Mouse (Mus musculus): Measurements from ENCODE around the gene Sgms1. TPM values are rescaled to one million over a fixed set of nuclear protein-coding genes. Genes with fewer than 3 reads are reported as not detected.

The Sgms1 gene
- polyA plus RNA-seq, 1 experiment from 2014 or later, result 43.0 TPM

- no peak overlapping the region for H3K4me2 ChIP-seq (ENCODE audit: low read depth, low read length)
- no peak for ATAC-seq (ENCODE audit: insufficient read depth, low FRiP score)
- H3K9me3 ChIP-seq (replicated peaks; ENCODE audit: control insufficient read depth, low read length), result no peaks in the 10 kb centered on the region
- H3K4me3 ChIP-seq (replicated peaks; ENCODE audit: low read length), result no peak overlapping the region
- no peak overlapping the region for H3K9ac ChIP-seq (ENCODE audit: low read length)
- no peaks in the 10 kb centered on the region for H3K27me3 ChIP-seq (ENCODE audit: control insufficient read depth, insufficient read depth, low read length)
- H3K36me3 ChIP-seq (ENCODE audit: control insufficient read depth, insufficient read depth, low read length), result no peaks in the 10 kb centered on the region
- no peaks in the 10 kb centered on the region; the same call in 1 of the 2 replicates for H3K4me1 ChIP-seq (ENCODE audit: control insufficient read depth, insufficient read depth, low read length)
- 85% methylated on average over 13 of the region's 13 CpGs for WGBS
- H3K27ac ChIP-seq (ENCODE audit: low read length), result no peak overlapping the region
Measured at GRCm38 (mm10) chr19:32166823-32167605, 222.5 kb downstream of the Sgms1 start.

GRCm38 (mm10) chr19:32165711-32166110, 223.8 kb downstream of the Sgms1 start:
- Histone ChIP-seq H3K27ac (ENCODE audit: low read length) (no peak overlapping the region), H3K4me3 (replicated peaks; ENCODE audit: low read length) (no peak overlapping the region), H3K36me3 (ENCODE audit: control insufficient read depth, insufficient read depth, low read length) (no peaks in the 10 kb centered on the region), H3K4me1 (ENCODE audit: control insufficient read depth, insufficient read depth, low read length) (no peaks in the 10 kb centered on the region; the same call in 1 of the 2 replicates), H3K4me2 (ENCODE audit: low read depth, low read length) (no peak overlapping the region), H3K9ac (ENCODE audit: low read length) (no peak overlapping the region), H3K27me3 (ENCODE audit: control insufficient read depth, insufficient read depth, low read length) (no peaks in the 10 kb centered on the region), H3K9me3 (replicated peaks; ENCODE audit: control insufficient read depth, low read length) (no peaks in the 10 kb centered on the region)
- WGBS, result 87% methylated on average over 6 of the region's 6 CpGs
- ATAC-seq (ENCODE audit: insufficient read depth, low FRiP score), result no peak

- Histone ChIP-seq H3K9ac (ENCODE audit: low read length) (no peak overlapping the region), H3K4me3 (replicated peaks; ENCODE audit: low read length) (no peak overlapping the region), H3K9me3 (replicated peaks; ENCODE audit: control insufficient read depth, low read length) (no peaks in the 10 kb centered on the region), H3K4me1 (ENCODE audit: control insufficient read depth, insufficient read depth, low read length) (no peaks in the 10 kb centered on the region), H3K27me3 (ENCODE audit: control insufficient read depth, insufficient read depth, low read length) (no peaks in the 10 kb centered on the region), H3K27ac (ENCODE audit: low read length) (no peak overlapping the region), H3K36me3 (ENCODE audit: control insufficient read depth, insufficient read depth, low read length) (peaks cover 8% of the 10 kb centered on the region; the same call in 1 of the 2 replicates), H3K4me2 (ENCODE audit: low read depth, low read length) (no peak overlapping the region)
- no peak for ATAC-seq (ENCODE audit: insufficient read depth, low FRiP score)
- WGBS, result 95% methylated on average over 4 of the region's 4 CpGs
Measured at GRCm38 (mm10) chr19:32164128-32164527, 225.4 kb downstream of the Sgms1 start.

GRCm38 (mm10) chr19:32159944-32160343, 229.6 kb downstream of the Sgms1 start:
- ATAC-seq (ENCODE audit: insufficient read depth, low FRiP score), result no peak
- 93% methylated on average over 7 of the region's 7 CpGs for WGBS
- no peak overlapping the region for H3K4me3 ChIP-seq (replicated peaks; ENCODE audit: low read length)
- no peak overlapping the region for H3K27ac ChIP-seq (ENCODE audit: low read length)
- H3K4me2 ChIP-seq (ENCODE audit: low read depth, low read length), result no peak overlapping the region
- H3K9me3 ChIP-seq (replicated peaks; ENCODE audit: control insufficient read depth, low read length), result no peaks in the 10 kb centered on the region
- no peaks in the 10 kb centered on the region for H3K27me3 ChIP-seq (ENCODE audit: control insufficient read depth, insufficient read depth, low read length)
- peaks cover 10% of the 10 kb centered on the region; the same call in 1 of the 2 replicates for H3K36me3 ChIP-seq (ENCODE audit: control insufficient read depth, insufficient read depth, low read length)
- H3K4me1 ChIP-seq (ENCODE audit: control insufficient read depth, insufficient read depth, low read length), result no peaks in the 10 kb centered on the region
- H3K9ac ChIP-seq (ENCODE audit: low read length), result no peak overlapping the region

GRCm38 (mm10) chr19:32159168-32159567, 230.3 kb downstream of the Sgms1 start:
- H3K9me3 ChIP-seq (replicated peaks; ENCODE audit: control insufficient read depth, low read length), result no peaks in the 10 kb centered on the region
- 95% methylated on average over 1 of the region's 1 CpGs for WGBS
- no peak overlapping the region for H3K4me2 ChIP-seq (ENCODE audit: low read depth, low read length)
- H3K27ac ChIP-seq (ENCODE audit: low read length), result no peak overlapping the region
- H3K4me3 ChIP-seq (replicated peaks; ENCODE audit: low read length), result no peak overlapping the region
- H3K27me3 ChIP-seq (ENCODE audit: control insufficient read depth, insufficient read depth, low read length), result no peaks in the 10 kb centered on the region
- H3K9ac ChIP-seq (ENCODE audit: low read length), result no peak overlapping the region
- no peak for ATAC-seq (ENCODE audit: insufficient read depth, low FRiP score)
- no peaks in the 10 kb centered on the region for H3K4me1 ChIP-seq (ENCODE audit: control insufficient read depth, insufficient read depth, low read length)
- peaks cover 10% of the 10 kb centered on the region; the same call in 1 of the 2 replicates for H3K36me3 ChIP-seq (ENCODE audit: control insufficient read depth, insufficient read depth, low read length)

- Histone ChIP-seq H3K4me2 (ENCODE audit: low read depth, low read length) (no peak overlapping the region), H3K27me3 (ENCODE audit: control insufficient read depth, insufficient read depth, low read length) (no peaks in the 10 kb centered on the region), H3K36me3 (ENCODE audit: control insufficient read depth, insufficient read depth, low read length) (peaks cover 10% of the 10 kb centered on the region; the same call in 1 of the 2 replicates), H3K9me3 (replicated peaks; ENCODE audit: control insufficient read depth, low read length) (no peaks in the 10 kb centered on the region), H3K4me3 (replicated peaks; ENCODE audit: low read length) (no peak overlapping the region), H3K4me1 (ENCODE audit: control insufficient read depth, insufficient read depth, low read length) (no peaks in the 10 kb centered on the region), H3K9ac (ENCODE audit: low read length) (no peak overlapping the region), H3K27ac (ENCODE audit: low read length) (no peak overlapping the region)
- WGBS, result 77% methylated on average over 6 of the region's 6 CpGs
- no peak for ATAC-seq (ENCODE audit: insufficient read depth, low FRiP score)
Measured at GRCm38 (mm10) chr19:32157045-32157444, 232.5 kb downstream of the Sgms1 start.

- 66% methylated on average over 6 of the region's 6 CpGs for WGBS
- H3K36me3 ChIP-seq (ENCODE audit: control insufficient read depth, insufficient read depth, low read length), result no peaks in the 10 kb centered on the region
- no peaks in the 10 kb centered on the region for H3K9me3 ChIP-seq (replicated peaks; ENCODE audit: control insufficient read depth, low read length)
- H3K4me2 ChIP-seq (ENCODE audit: low read depth, low read length), result no peak overlapping the region
- H3K4me3 ChIP-seq (replicated peaks; ENCODE audit: low read length), result no peak overlapping the region
- no peak overlapping the region for H3K27ac ChIP-seq (ENCODE audit: low read length)
- H3K27me3 ChIP-seq (ENCODE audit: control insufficient read depth, insufficient read depth, low read length), result no peaks in the 10 kb centered on the region
- no peak for ATAC-seq (ENCODE audit: insufficient read depth, low FRiP score)
- no peaks in the 10 kb centered on the region for H3K4me1 ChIP-seq (ENCODE audit: control insufficient read depth, insufficient read depth, low read length)
- no peak overlapping the region for H3K9ac ChIP-seq (ENCODE audit: low read length)
Measured at GRCm38 (mm10) chr19:32152529-32152928, 237.0 kb downstream of the Sgms1 start.

GRCm38 (mm10) chr19:32148710-32149109, 240.8 kb downstream of the Sgms1 start:
- Histone ChIP-seq H3K27ac (ENCODE audit: low read length) (no peak overlapping the region), H3K9ac (ENCODE audit: low read length) (no peak overlapping the region), H3K4me3 (replicated peaks; ENCODE audit: low read length) (no peak overlapping the region), H3K9me3 (replicated peaks; ENCODE audit: control insufficient read depth, low read length) (no peaks in the 10 kb centered on the region), H3K27me3 (ENCODE audit: control insufficient read depth, insufficient read depth, low read length) (no peaks in the 10 kb centered on the region), H3K36me3 (ENCODE audit: control insufficient read depth, insufficient read depth, low read length) (no peaks in the 10 kb centered on the region), H3K4me2 (ENCODE audit: low read depth, low read length) (no peak overlapping the region), H3K4me1 (ENCODE audit: control insufficient read depth, insufficient read depth, low read length) (no peaks in the 10 kb centered on the region)
- ATAC-seq (ENCODE audit: insufficient read depth, low FRiP score), result no peak
- WGBS, result 72% methylated on average over 5 of the region's 5 CpGs

- no peak for ATAC-seq (ENCODE audit: insufficient read depth, low FRiP score)
Measured at GRCm38 (mm10) chr19:32142383-32142782, 247.1 kb downstream of the Sgms1 start.

More at GRCm38 (mm10) chr19:32142383-32142782, 247.1 kb downstream of the Sgms1 start:
- no peak overlapping the region for H3K9ac ChIP-seq (ENCODE audit: low read length)
- no peak overlapping the region for H3K4me2 ChIP-seq (ENCODE audit: low read depth, low read length)
- H3K9me3 ChIP-seq (replicated peaks; ENCODE audit: control insufficient read depth, low read length), result no peaks in the 10 kb centered on the region
- H3K4me3 ChIP-seq (replicated peaks; ENCODE audit: low read length), result no peak overlapping the region
- no peaks in the 10 kb centered on the region for H3K36me3 ChIP-seq (ENCODE audit: control insufficient read depth, insufficient read depth, low read length)
- no peaks in the 10 kb centered on the region for H3K4me1 ChIP-seq (ENCODE audit: control insufficient read depth, insufficient read depth, low read length)
- WGBS, result 76% methylated on average over 6 of the region's 6 CpGs
- no peaks in the 10 kb centered on the region for H3K27me3 ChIP-seq (ENCODE audit: control insufficient read depth, insufficient read depth, low read length)
- no peak overlapping the region for H3K27ac ChIP-seq (ENCODE audit: low read length)
